Mouse (Mus musculus): ENCODE measurements around the gene Efna5. TPM values are rescaled to one million over a fixed set of nuclear protein-coding genes. Genes with fewer than 3 reads are reported as not detected.

The Efna5 gene
- total and polyA plus RNA-seq, 3 experiments, result 0.04 to 0.23 TPM; not detected in 1

DNA sequence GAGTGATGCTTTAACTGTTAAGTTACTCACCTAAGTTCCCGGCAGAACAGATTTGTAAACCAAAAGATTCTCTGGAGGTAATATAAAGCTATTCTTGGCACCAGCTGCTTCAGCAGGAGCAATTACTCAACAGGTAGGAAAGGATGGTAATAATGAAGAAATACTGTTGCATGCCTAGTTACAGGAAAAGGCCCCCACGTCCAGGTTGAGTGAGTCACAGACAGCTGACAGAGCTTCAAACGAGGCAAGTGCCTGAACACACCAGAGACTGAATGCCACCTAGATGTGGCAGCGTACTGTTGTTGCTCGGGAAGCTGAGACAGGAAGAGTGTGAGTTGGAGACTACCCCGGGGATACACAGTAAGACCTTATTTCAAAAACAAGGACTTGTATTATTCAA is 140.1 kb downstream of the Efna5 start:
- H3K36me3 ChIP-seq (replicated peaks in 1 of 2; ENCODE audit: control insufficient read depth in 1 of 2, insufficient read depth in 1 of 2, low read length in 1 of 2), result no peaks in the 10 kb centered on the region
- peaks cover 0 to 8% of the 10 kb centered on the region in 2 experiments; a peak in 2 of 4 replicates for H3K4me1 ChIP-seq (ENCODE audit: control insufficient read depth in 1 of 2, insufficient read depth in 2 of 2)
- dilution Hi-C loops (cut with MboI; ENCODE audit: extremely low pct_ligation_motif_present, extremely low pct_unique_long_range_greater_than_20kb, low sequenced_read_pairs) (no loop called here), in situ Hi-C loops (cut with MboI; ENCODE audit: low pct_ligation_motif_present, low pct_unique_long_range_greater_than_20kb, low sequenced_read_pairs) (no loop called here)
- DNase-seq (ENCODE audit: extremely low read depth), result no peak
- H3K4me3 ChIP-seq (replicated peaks in 1 of 3; ENCODE audit: low read depth in 2 of 3, low read length in 2 of 3, poor library complexity in 1 of 3), result no peak overlapping the region
- no peaks in the 10 kb centered on the region for H3K79me2 ChIP-seq (replicated peaks; ENCODE audit: control insufficient read depth, extremely low read depth, insufficient read depth, poor library complexity, severe bottlenecking)
- H3K27me3 ChIP-seq (replicated peaks), result no peaks in the 10 kb centered on the region
- no peak for TF ChIP-seq E2F4 (IDR thresholded peaks at IDR 0.05; ENCODE audit: insufficient replicate concordance, low read depth, low read length)
- no peak for TF ChIP-seq ELF1 (IDR thresholded peaks at IDR 0.05; ENCODE audit: low read depth, low read length)
- no peak for TF ChIP-seq HCFC1 (IDR thresholded peaks at IDR 0.05; ENCODE audit: low read depth, low read length)
- TF ChIP-seq PAX5 (IDR thresholded peaks at IDR 0.05; ENCODE audit: low read length), result no peak
- TF ChIP-seq NRF1 (IDR thresholded peaks at IDR 0.05; ENCODE audit: low read depth, low read length), result no peak
- TF ChIP-seq NELFE (IDR thresholded peaks at IDR 0.05; ENCODE audit: low read depth, low read length), result no peak
- no peak for TF ChIP-seq ZNF384 (IDR thresholded peaks at IDR 0.05; ENCODE audit: low read depth, low read length)
- no peak for TF ChIP-seq MAX (IDR thresholded peaks at IDR 0.05; ENCODE audit: low read length)
- no peak for TF ChIP-seq BHLHE40 (IDR thresholded peaks at IDR 0.05; ENCODE audit: low read depth, low read length)
- no peak for TF ChIP-seq CHD2 (IDR thresholded peaks at IDR 0.05; ENCODE audit: low read length)
- no peak for TF ChIP-seq TCF12 (IDR thresholded peaks at IDR 0.05; ENCODE audit: low read depth, low read length)
- TF ChIP-seq POLR2AphosphoS2 (IDR thresholded peaks at IDR 0.05; ENCODE audit: low read depth, low read length), result no peak
- TF ChIP-seq RAD21 (IDR thresholded peaks at IDR 0.05; ENCODE audit: low read depth, low read length), result no peak
- TF ChIP-seq POLR2A (IDR thresholded peaks at IDR 0.05; ENCODE audit: low read depth, low read length), result no peak
- TF ChIP-seq MAZ (IDR thresholded peaks at IDR 0.05; ENCODE audit: low read depth, low read length), result no peak
- TF ChIP-seq MYC (IDR thresholded peaks at IDR 0.05; ENCODE audit: low read depth, low read length), result no peak
- no peak for TF ChIP-seq ETS1 (conservative IDR thresholded peaks at IDR 0.05; ENCODE audit: low read depth, low read length)
- no peak for TF ChIP-seq JUND (conservative IDR thresholded peaks at IDR 0.05; ENCODE audit: low read depth, low read length)
- no peak overlapping the region for H3K4me2 ChIP-seq (ENCODE audit: insufficient read depth, low read depth, poor library complexity, severe bottlenecking)
- H3K9me3 ChIP-seq (replicated peaks; ENCODE audit: low read length), result no peaks in the 10 kb centered on the region
- H3K9ac ChIP-seq (ENCODE audit: insufficient read depth, low read depth), result no peak overlapping the region
- no peak overlapping the region for H3K27ac ChIP-seq (ENCODE audit: insufficient read depth, low read depth)

DNA sequence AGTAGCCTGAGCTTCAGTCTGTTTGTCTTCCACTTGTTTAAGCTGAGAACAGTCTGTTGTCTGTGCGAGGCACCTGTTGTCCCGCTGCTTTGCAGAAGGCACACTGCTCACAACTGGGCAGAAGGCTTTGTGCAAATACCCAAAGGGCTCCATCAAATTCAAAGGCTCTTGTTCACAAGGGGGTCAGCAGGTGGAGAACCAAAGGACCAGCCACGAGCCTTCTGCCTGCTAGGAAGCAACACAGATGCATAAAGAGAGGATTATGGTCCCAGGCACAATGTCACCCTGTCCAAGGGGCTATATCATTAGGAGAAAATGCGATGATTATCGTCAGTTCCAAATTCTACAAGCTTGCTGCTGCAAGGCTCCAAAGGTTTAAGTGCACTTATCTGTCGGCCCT is 141.1 kb downstream of the Efna5 start:
- DNase-seq (ENCODE audit: extremely low read depth), result no peak
- no peaks in the 10 kb centered on the region for H3K27me3 ChIP-seq (replicated peaks)
- H3K36me3 ChIP-seq (replicated peaks in 1 of 2; ENCODE audit: control insufficient read depth in 1 of 2, insufficient read depth in 1 of 2, low read length in 1 of 2), result no peaks in the 10 kb centered on the region
- H3K9me3 ChIP-seq (replicated peaks; ENCODE audit: low read length), result no peaks in the 10 kb centered on the region
- no peak overlapping the region for H3K27ac ChIP-seq (ENCODE audit: insufficient read depth, low read depth)
- dilution Hi-C loops (cut with MboI; ENCODE audit: extremely low pct_ligation_motif_present, extremely low pct_unique_long_range_greater_than_20kb, low sequenced_read_pairs), result no loop called here
- no peak for TF ChIP-seq MAFK (IDR thresholded peaks at IDR 0.05; ENCODE audit: insufficient replicate concordance, low read length)
- TF ChIP-seq SIN3A (IDR thresholded peaks at IDR 0.05; ENCODE audit: low read length), result no peak
- TF ChIP-seq HCFC1 (IDR thresholded peaks at IDR 0.05; ENCODE audit: low read depth, low read length), result no peak
- TF ChIP-seq USF2 (conservative IDR thresholded peaks at IDR 0.05; ENCODE audit: low read depth, low read length), result no peak
- TF ChIP-seq E2F4 (IDR thresholded peaks at IDR 0.05; ENCODE audit: insufficient replicate concordance, low read depth, low read length), result no peak
- TF ChIP-seq NELFE (IDR thresholded peaks at IDR 0.05; ENCODE audit: low read depth, low read length), result no peak
- no peak for TF ChIP-seq BHLHE40 (IDR thresholded peaks at IDR 0.05; ENCODE audit: low read depth, low read length)
- no peak for TF ChIP-seq MYC (IDR thresholded peaks at IDR 0.05; ENCODE audit: low read depth, low read length)
- no peak for TF ChIP-seq NRF1 (IDR thresholded peaks at IDR 0.05; ENCODE audit: low read depth, low read length)
- TF ChIP-seq RAD21 (IDR thresholded peaks at IDR 0.05; ENCODE audit: low read depth, low read length), result no peak
- H3K4me3 ChIP-seq (replicated peaks in 1 of 3; ENCODE audit: low read depth in 2 of 3, low read length in 2 of 3, poor library complexity in 1 of 3), result no peak overlapping the region
- no peak overlapping the region for H3K4me2 ChIP-seq (ENCODE audit: insufficient read depth, low read depth, poor library complexity, severe bottlenecking)
- no peaks in the 10 kb centered on the region for H3K79me2 ChIP-seq (replicated peaks; ENCODE audit: control insufficient read depth, extremely low read depth, insufficient read depth, poor library complexity, severe bottlenecking)
- in situ Hi-C loops (cut with MboI; ENCODE audit: low pct_ligation_motif_present, low pct_unique_long_range_greater_than_20kb, low sequenced_read_pairs), result no loop called here
- no peak overlapping the region for H3K9ac ChIP-seq (ENCODE audit: insufficient read depth, low read depth)
- H3K4me1 ChIP-seq (ENCODE audit: control insufficient read depth in 1 of 2, insufficient read depth in 2 of 2), result peaks cover 0 to 8% of the 10 kb centered on the region in 2 experiments; a peak in 2 of 4 replicates

Data from CH12.LX (cell line).